In genomic region chr10:93463611-93464010, GRCm38 (mm10) we compare ENCODE assay signal across 29 mouse cellular contexts. TPM values are rescaled to one million over a fixed set of nuclear protein-coding genes. Genes with fewer than 3 reads are reported as not detected.
"Had no signal": no experiment of that assay in that cellular context is flagged by ENCODE, and none has a peak within 500 bp of the region (broad histone marks: within the 10 kb centered on the region; RNA-seq: fewer than 3 reads in every experiment).

No protein-coding gene starts in this region.

- H3K4me1 ChIP-seq: heart, embryonic 13.5 days; heart, embryonic 15.5 days; hindbrain, embryonic 13.5 days; hindbrain, embryonic 15.5 days; kidney, embryonic 15.5 days; limb, embryonic 13.5 days; limb, embryonic 15.5 days had no signal

- H3K9ac ChIP-seq: heart, embryonic 13.5 days; heart, embryonic 15.5 days; hindbrain, embryonic 13.5 days; kidney, embryonic 15.5 days; limb, embryonic 13.5 days; limb, embryonic 15.5 days had no signal

- H3K27ac ChIP-seq: heart, embryonic 13.5 days; heart, embryonic 15.5 days; hindbrain, embryonic 13.5 days; hindbrain, embryonic 15.5 days; hindbrain, postnatal 0 days; kidney, embryonic 15.5 days; kidney, postnatal 0 days; limb, embryonic 13.5 days; limb, embryonic 15.5 days had no signal

- H3K9me3 ChIP-seq: heart, embryonic 13.5 days; heart, embryonic 15.5 days; hindbrain, embryonic 13.5 days; hindbrain, embryonic 15.5 days; kidney, embryonic 15.5 days; limb, embryonic 13.5 days; limb, embryonic 15.5 days had no signal

- ATAC-seq: forebrain, embryonic 16.5 days; hindbrain, postnatal 0 days; intestine, embryonic 16.5 days had no signal

- H3K4me3 ChIP-seq: heart, embryonic 13.5 days; heart, embryonic 15.5 days; hindbrain, embryonic 13.5 days; hindbrain, embryonic 15.5 days; kidney, embryonic 15.5 days; limb, embryonic 13.5 days; limb, embryonic 15.5 days had no signal

- DNase-seq: gastrocnemius, postnatal 25 days; heart, adult 18-20 months; heart, postnatal 14 days; heart, postnatal 36 days; kidney, adult 11 months; kidney, adult 2 months; kidney, adult 9 months; kidney, postnatal 14 days; kidney, postnatal 36 days; layer of hippocampus, adult 9-11 months; layer of hippocampus, postnatal 36 days; left cerebral cortex, postnatal 4 days had no signal

- H3K27me3 ChIP-seq: heart, embryonic 13.5 days; heart, embryonic 15.5 days; hindbrain, embryonic 13.5 days; hindbrain, embryonic 15.5 days; kidney, embryonic 15.5 days; limb, embryonic 13.5 days; limb, embryonic 15.5 days had no signal

- H3K4me2 ChIP-seq: heart, embryonic 11.5 days; heart, embryonic 13.5 days; heart, embryonic 15.5 days; hindbrain, embryonic 13.5 days; hindbrain, embryonic 15.5 days; kidney, embryonic 15.5 days; limb, embryonic 13.5 days; limb, embryonic 15.5 days had no signal

RNA-seq across cellular contexts. Expression of gene Hal, which starts 25.0 kb away (rescaled TPM):
- total RNA-seq: hematopoietic stem cell, adult 5-6 weeks; hindbrain, postnatal 0 days; left cerebral cortex, adult 18-20 months; left cerebral cortex, postnatal 25 days had no signal
- polyA plus RNA-seq: frontal cortex, adult 2 months; heart, embryonic 11.5 days; heart, postnatal 0 days; hindbrain, embryonic 13.5 days; kidney, postnatal 0 days had no signal
